Mouse (Mus musculus) granulocyte monocyte progenitor cell, adult 5-6 weeks (primary cell): ENCODE data around the gene Plekhg2. TPM values are rescaled to one million over a fixed set of nuclear protein-coding genes. Genes with fewer than 3 reads are reported as not detected.

Experiments
- ATAC-seq: replicated peaks from 2 replicates; pipeline ENCODE4 v1.8.0; 2016; ENCODE audit warnings: mild to moderate bottlenecking, moderate TSS enrichment, inconsistent platforms; ENCODE audit not compliant: poor library complexity, severe bottlenecking
- total RNA-seq, 2 experiments: library from RNA; stranded (forward) in 1 of 2; stranded (reverse) in 1 of 2; fragments of 200-712, 200-1000 nt in 1 of 2; fragments of >200 nt in 1 of 2; fragmentation: Nextera tagmentation in 1 of 2; gene quantifications; 2 replicates each; pipeline ENCODE4 v1.2.3; 2014 to 2017

The Plekhg2 gene
- total RNA-seq, 2 experiments from 2014 or later, result 0.88 to 4.1 TPM

GRCm38 (mm10) chr7:28370977-28371513, 1.4 kb downstream of the Plekhg2 start:
- no peak for ATAC-seq

GRCm38 (mm10) chr7:28370051-28370450, 2.3 kb downstream of the Plekhg2 start:
- no peak for ATAC-seq

- ATAC-seq, result no peak
Measured at GRCm38 (mm10) chr7:28368276-28368920, 4.0 kb downstream of the Plekhg2 start.

- ATAC-seq, result no peak
Measured at GRCm38 (mm10) chr7:28367663-28368275, 4.6 kb downstream of the Plekhg2 start.

- ATAC-seq, result no peak
Measured at GRCm38 (mm10) chr7:28362441-28363060, 9.8 kb downstream of the Plekhg2 start.

- ATAC-seq, result no peak
Measured at GRCm38 (mm10) chr7:28361647-28362341, 10.6 kb downstream of the Plekhg2 start.

- no peak for ATAC-seq
Measured at GRCm38 (mm10) chr7:28360291-28360690, 12.1 kb downstream of the Plekhg2 start.

GRCm38 (mm10) chr7:28359854-28360253, 12.5 kb downstream of the Plekhg2 start:
- ATAC-seq, result no peak

- no peak for ATAC-seq
Measured at GRCm38 (mm10) chr7:28358431-28358830, 14.0 kb downstream of the Plekhg2 start.

GRCm38 (mm10) chr7:28357984-28358383, 14.4 kb downstream of the Plekhg2 start:
- ATAC-seq, result no peak

DNA sequence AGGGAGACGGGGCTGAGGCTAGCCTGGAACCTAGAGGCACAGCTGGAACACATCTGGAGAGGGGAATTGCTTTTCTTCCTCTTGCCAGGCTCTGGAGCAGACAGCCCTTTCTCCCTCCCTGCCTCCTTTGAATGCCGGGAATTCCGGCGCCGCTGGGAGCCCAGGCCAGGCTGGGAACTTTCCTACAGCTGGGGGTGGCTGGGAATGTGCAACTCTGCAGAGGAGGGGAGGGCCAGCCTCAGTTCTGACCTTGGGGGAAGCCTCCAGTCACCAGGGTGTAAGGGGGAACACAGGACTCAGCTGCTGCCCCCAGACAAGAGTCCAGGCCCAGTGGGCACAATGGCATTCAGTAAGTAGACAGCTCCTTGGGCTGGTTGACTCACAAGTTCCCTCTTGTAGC, 15.4 kb downstream of the Plekhg2 start:
- no peak for ATAC-seq

DNA sequence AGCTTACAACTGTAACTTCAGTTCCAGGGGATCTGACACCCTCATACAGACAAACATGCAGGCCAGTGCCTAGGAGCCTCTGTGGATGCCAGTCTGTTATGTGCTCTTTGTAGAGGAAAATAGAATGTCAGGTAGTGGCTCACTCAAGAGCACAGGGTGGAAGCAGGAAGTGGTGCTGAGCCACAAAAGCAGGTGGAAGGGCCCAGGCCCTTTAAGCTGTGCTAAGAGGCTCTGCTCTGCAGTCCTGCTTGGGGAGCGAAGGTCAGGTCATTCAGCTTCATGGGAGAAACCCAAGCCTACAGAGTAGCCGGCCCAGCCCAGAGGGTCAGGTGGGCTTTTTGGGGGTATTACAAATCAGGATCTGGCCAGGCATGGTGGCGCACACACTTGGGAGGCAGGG, 17.2 kb downstream of the Plekhg2 start:
- no peak for ATAC-seq

DNA sequence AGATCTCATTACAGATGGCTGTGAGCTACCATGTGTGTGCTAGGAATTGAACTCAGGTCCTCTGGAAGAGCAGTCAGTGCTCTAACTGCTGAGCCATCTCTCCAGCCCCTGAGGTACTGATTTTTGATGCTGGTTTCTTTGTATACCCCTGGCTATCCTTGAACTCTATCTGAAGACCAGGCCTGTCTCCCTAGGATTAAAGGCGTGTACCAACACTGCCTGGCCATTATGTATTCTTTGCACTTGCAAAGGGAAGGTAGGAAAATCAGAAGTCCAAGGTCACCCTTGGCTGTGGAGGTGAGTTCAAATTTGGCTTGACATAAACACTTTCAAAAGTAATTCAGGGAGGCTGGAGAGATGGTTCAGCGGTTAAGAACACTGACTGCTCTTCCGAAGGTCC, 17.8 kb downstream of the Plekhg2 start:
- no peak for ATAC-seq

- no peak for ATAC-seq
Measured at GRCm38 (mm10) chr7:28354113-28354581, 18.3 kb downstream of the Plekhg2 start.

GRCm38 (mm10) chr7:28353267-28353666, 19.1 kb downstream of the Plekhg2 start:
- no peak for ATAC-seq

DNA sequence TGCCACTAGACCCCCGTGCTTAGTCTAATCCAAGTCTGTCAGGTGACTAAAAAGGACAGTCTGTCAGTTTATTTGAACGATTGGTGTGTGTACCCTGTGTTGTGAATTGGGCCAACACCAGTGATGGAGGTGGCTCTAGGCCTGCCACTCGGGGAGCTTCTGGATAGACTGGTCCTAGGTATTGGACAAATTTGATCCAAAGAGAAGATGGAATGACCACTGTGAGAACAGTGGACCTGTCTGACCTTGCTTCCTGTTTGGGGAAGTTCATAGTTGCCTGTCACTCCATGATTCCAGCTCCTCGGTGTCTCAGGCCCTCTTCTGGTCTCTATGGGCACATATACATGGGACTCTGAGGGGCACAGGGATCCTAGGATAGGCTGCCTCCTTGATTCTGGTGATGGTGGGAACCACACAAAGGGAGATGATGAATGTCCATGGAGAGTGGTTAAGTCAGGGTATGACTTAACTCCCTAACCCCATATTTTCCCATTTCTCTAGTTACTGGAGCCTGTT, 20.7 kb downstream of the Plekhg2 start:
- 0 out of 2 replicates have a peak, but pooled peaks have one; percentile 11 for ATAC-seq

DNA sequence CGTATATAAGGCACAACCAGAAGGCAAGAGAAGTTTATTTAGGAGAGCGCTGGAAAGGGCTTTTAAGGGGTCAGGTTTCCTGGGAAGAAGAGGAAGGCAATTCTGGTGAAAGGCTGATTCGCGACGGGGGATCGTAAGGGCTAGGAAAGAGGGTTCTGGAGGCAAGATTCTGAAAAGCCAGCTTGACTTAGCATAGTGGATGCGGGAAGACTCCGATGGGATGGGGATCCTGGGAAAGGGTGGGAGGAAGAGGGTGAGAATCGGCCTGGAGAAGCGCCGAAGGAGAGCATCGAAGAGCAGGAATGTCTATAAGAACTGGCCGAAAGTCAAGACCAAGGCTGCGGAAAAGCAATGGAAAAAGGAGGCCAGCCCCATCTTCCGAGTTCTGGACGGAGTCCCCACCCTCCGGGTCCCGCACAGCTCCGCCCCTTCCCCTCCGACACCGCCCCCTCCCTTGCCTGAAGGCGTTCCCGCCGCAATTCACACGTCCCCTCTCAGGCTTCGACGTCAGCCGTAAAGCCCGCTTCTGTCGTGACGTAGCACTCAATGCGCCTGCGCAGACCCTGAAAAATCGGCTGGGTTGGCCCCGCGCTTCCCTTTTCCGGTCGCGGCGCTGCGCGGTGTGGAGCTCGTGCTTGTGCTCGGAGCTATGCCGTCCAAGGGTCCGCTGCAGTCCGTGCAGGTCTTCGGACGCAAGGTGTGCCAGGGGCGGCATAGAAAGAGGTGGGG, 22.1 kb downstream of the Plekhg2 start, which contains the start of gene Rps16:
Gene Rps16 (plus strand): TSS at position 498 of the 729 bp plus-strand sequence.
- ATAC-seq, result peak; percentile 94

- no peak for ATAC-seq
Measured at GRCm38 (mm10) chr7:28348601-28349000, 23.8 kb downstream of the Plekhg2 start.

- ATAC-seq, result peak; percentile 46
Measured at GRCm38 (mm10) chr7:28347746-28348145, 24.7 kb downstream of the Plekhg2 start.

GRCm38 (mm10) chr7:28344637-28345036, 27.8 kb downstream of the Plekhg2 start:
- ATAC-seq, result peak; percentile 69
